Mouse (Mus musculus) C2C12 (cell line): ENCODE measurements around the gene Ufsp1.

Source experiments
- CTCF ChIP-seq: IDR thresholded peaks from one replicate; pipeline ENCODE4 v1.5.1; 2011; ENCODE audit not compliant: control insufficient read depth, insufficient read depth, insufficient read length
- FOSL1 ChIP-seq: IDR thresholded peaks from one replicate; pipeline ENCODE4 v1.8.0; 2011; ENCODE audit warnings: mild to moderate bottlenecking, low read length; ENCODE audit not compliant: poor library complexity, insufficient read depth, severe bottlenecking
- USF1 ChIP-seq: IDR thresholded peaks from one replicate; pipeline ENCODE4 v1.6.1; 2011; ENCODE audit warnings: low read depth, mild to moderate bottlenecking, control low read depth, moderate library complexity

- TF ChIP-seq CTCF (no peak), USF1 (no peak), FOSL1 (no peak)
Measured at GRCm38 (mm10) chr5:137288999-137289470, 5.4 kb upstream of the Ufsp1 start.
